Mouse (Mus musculus): ENCODE measurements at regions not wholly inside any gene's neighbourhood (a gene's known extent, or its start where the extent isn't known, plus 50 kb on each side); places are given as distances from the start of the nearest gene placed in this dataset.

DNA sequence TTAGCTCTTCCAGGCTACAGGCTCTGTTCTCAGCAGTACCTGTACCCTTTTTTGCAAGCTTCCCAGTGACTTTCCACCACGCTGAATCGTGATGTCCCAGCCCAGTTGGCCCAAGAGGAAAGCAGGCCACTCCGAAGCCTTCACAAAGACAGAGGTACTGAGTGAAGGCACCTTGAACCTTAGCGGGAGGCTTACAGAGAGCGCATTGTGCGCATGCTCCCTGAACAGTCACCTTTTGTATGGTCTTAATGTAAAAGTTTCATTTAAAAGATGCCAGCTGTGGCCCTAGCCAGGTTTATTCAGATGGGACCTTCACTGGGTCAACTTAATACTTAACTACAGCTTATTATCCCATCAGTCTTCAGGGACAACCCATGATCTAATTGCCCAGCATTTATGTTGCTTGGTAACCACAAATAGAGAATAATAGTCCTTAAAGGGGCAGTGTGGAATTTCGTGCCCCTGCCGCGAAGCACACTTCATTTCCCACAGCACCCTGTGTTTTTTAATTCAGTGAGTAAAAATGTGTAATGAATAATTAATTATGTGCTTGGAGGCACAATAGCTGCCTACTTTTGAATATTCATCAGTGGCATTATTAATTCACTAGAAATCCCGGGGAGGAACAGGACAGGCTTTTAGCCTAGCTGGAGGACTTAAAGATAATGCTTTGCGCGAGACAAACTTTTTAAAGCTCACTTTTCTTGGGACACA, 111.3 kb upstream of the Vrk1 start:
- WGBS = 72% methylated on average over 12 of the region's 12 CpGs
- ATAC-seq (ENCODE audit: insufficient number of reproducible peaks, insufficient read depth, low FRiP score, low TSS enrichment) = no peak
- no peaks in the 10 kb centered on the region for H3K36me3 ChIP-seq

GRCm38 (mm10) chr12:105899294-105899909, 110.6 kb upstream of the Vrk1 start:
- Histone ChIP-seq H3K4me2 (replicated peaks) (no peak overlapping the region), H3K27ac (peak overlapping the region; percentile 11; the same call in 1 of the 2 replicates), H3K4me1 (no peaks in the 10 kb centered on the region; the same call in 1 of the 2 replicates), H3K36me3 (no peaks in the 10 kb centered on the region), H3K9me3 (peaks cover 14% of the 10 kb centered on the region; the same call in 1 of the 2 replicates), H3K4me3 (no peak overlapping the region), H3K9ac (no peak overlapping the region), H3K27me3 (no peaks in the 10 kb centered on the region)
- ATAC-seq (ENCODE audit: insufficient number of reproducible peaks, insufficient read depth, low FRiP score, low TSS enrichment) = no peak
- WGBS = 66% methylated on average over 9 of the region's 9 CpGs

More for the DNA sequence above, 111.3 kb upstream of the Vrk1 start:
- Histone ChIP-seq H3K9me3 (peaks cover 17% of the 10 kb centered on the region; the same call in 1 of the 2 replicates), H3K9ac (no peak overlapping the region), H3K27ac (no peak overlapping the region), H3K4me3 (no peak overlapping the region), H3K4me2 (replicated peaks) (no peak overlapping the region), H3K4me1 (no peaks in the 10 kb centered on the region), H3K27me3 (no peaks in the 10 kb centered on the region)

GRCm38 (mm10) chr12:105900479-105900878, 109.5 kb upstream of the Vrk1 start:
- Histone ChIP-seq H3K4me2 (replicated peaks) (no peak overlapping the region), H3K4me1 (peaks cover 7% of the 10 kb centered on the region; the same call in 1 of the 2 replicates), H3K36me3 (no peaks in the 10 kb centered on the region), H3K4me3 (no peak overlapping the region), H3K27ac (no peak overlapping the region), H3K27me3 (no peaks in the 10 kb centered on the region), H3K9ac (no peak overlapping the region), H3K9me3 (peaks cover 5% of the 10 kb centered on the region; the same call in 1 of the 2 replicates)
- 92% methylated on average over 6 of the region's 6 CpGs for WGBS
- ATAC-seq (ENCODE audit: insufficient number of reproducible peaks, insufficient read depth, low FRiP score, low TSS enrichment) = no peak

DNA sequence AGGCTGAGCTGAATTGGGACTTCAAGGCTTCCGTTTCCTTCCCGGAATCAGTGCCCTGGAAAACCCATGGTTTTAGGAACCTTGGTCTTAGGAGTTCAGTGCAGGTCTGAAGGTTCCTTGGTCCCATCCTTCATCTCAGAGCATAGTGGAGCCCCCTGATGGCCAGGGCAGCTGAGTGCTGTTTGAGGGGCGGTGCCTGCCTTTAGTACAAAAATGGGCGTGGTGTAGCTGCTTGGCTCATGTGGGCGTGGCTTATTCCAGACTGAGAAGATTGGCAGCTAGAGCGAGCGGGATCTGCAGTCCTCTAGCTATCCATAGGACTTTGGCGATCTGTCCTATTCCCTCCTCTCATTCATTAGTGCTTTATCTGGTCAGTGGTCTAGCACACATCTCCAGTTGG, 107.0 kb upstream of the Vrk1 start:
- ATAC-seq (ENCODE audit: insufficient number of reproducible peaks, insufficient read depth, low FRiP score, low TSS enrichment) = no peak
- H3K4me3 ChIP-seq = no peak overlapping the region
- no peaks in the 10 kb centered on the region for H3K27me3 ChIP-seq
- no peak overlapping the region for H3K9ac ChIP-seq
- no peak overlapping the region for H3K27ac ChIP-seq
- no peaks in the 10 kb centered on the region for H3K36me3 ChIP-seq
- WGBS = 52% methylated on average over 8 of the region's 8 CpGs
- H3K9me3 ChIP-seq = no peaks in the 10 kb centered on the region
- no peak overlapping the region for H3K4me2 ChIP-seq (replicated peaks)
- peaks cover 15% of the 10 kb centered on the region for H3K4me1 ChIP-seq

- H3K4me2 ChIP-seq (replicated peaks) = no peak overlapping the region
- H3K27me3 ChIP-seq = no peaks in the 10 kb centered on the region
- H3K36me3 ChIP-seq = no peaks in the 10 kb centered on the region
- peaks cover 18% of the 10 kb centered on the region for H3K4me1 ChIP-seq
- H3K4me3 ChIP-seq = no peak overlapping the region
- WGBS = 31% methylated on average over 7 of the region's 7 CpGs
- no peak overlapping the region for H3K27ac ChIP-seq
- no peak for ATAC-seq (ENCODE audit: insufficient number of reproducible peaks, insufficient read depth, low FRiP score, low TSS enrichment)
- no peak overlapping the region for H3K9ac ChIP-seq
- no peaks in the 10 kb centered on the region for H3K9me3 ChIP-seq
These were observed 103.4 kb upstream of the Vrk1 start for GRCm38 (mm10) chr12:105906584-105906983.

DNA sequence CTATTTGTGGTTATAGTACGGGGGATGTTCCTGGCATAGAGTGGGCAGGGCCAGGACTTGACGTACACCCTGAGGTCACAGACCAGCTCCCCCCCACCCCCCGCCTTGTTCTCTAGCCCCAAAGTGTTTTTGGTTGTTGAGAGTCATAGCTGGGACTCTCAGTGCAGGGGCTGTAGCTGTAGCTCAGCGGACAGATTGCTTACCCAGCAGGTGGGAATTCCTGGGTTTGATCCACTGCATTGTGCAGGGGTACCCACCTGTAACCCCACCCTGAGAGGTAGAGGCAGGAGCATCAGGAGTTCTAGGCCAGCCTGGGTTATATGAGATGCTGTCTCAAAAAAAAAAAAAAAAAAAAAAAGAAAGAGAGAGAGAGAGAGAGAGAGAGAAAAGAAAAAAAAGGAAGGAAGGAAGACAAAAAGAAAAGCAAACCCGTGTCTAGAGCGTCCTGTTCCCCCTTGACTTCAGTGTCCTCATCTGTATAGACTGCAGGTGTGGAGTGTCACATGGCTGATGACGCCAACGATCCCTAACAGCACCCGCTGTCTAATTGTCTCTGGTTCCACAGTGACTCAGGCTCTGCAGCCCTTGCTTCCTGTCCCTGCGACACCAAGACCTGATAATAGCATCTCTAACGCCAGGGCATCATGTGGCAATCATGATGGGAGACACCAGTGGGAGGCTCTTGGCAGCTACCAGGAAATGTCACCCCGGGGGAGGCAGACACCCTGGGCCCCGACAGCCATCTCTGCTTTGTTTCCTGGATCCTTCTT, 102.0 kb upstream of the Vrk1 start:
- no peak overlapping the region for H3K27ac ChIP-seq
- ATAC-seq (ENCODE audit: insufficient number of reproducible peaks, insufficient read depth, low FRiP score, low TSS enrichment) = no peak
- H3K4me2 ChIP-seq (replicated peaks) = no peak overlapping the region
- H3K4me1 ChIP-seq = peaks cover 29% of the 10 kb centered on the region
- no peaks in the 10 kb centered on the region for H3K9me3 ChIP-seq
- H3K4me3 ChIP-seq = no peak overlapping the region
- no peaks in the 10 kb centered on the region for H3K27me3 ChIP-seq
- H3K9ac ChIP-seq = no peak overlapping the region
- no peaks in the 10 kb centered on the region for H3K36me3 ChIP-seq
- WGBS = 64% methylated on average over 13 of the region's 13 CpGs

GRCm38 (mm10) chr12:105911556-105911955, 98.5 kb upstream of the Vrk1 start:
- Histone ChIP-seq H3K27ac (peak overlapping the region; percentile 69), H3K4me3 (no peak overlapping the region), H3K36me3 (no peaks in the 10 kb centered on the region), H3K27me3 (no peaks in the 10 kb centered on the region), H3K9ac (no peak overlapping the region), H3K9me3 (no peaks in the 10 kb centered on the region), H3K4me1 (peaks cover 17% of the 10 kb centered on the region), H3K4me2 (replicated peaks) (no peak overlapping the region)
- 21% methylated on average over 9 of the region's 9 CpGs for WGBS
- no peak for ATAC-seq (ENCODE audit: insufficient number of reproducible peaks, insufficient read depth, low FRiP score, low TSS enrichment)

DNA sequence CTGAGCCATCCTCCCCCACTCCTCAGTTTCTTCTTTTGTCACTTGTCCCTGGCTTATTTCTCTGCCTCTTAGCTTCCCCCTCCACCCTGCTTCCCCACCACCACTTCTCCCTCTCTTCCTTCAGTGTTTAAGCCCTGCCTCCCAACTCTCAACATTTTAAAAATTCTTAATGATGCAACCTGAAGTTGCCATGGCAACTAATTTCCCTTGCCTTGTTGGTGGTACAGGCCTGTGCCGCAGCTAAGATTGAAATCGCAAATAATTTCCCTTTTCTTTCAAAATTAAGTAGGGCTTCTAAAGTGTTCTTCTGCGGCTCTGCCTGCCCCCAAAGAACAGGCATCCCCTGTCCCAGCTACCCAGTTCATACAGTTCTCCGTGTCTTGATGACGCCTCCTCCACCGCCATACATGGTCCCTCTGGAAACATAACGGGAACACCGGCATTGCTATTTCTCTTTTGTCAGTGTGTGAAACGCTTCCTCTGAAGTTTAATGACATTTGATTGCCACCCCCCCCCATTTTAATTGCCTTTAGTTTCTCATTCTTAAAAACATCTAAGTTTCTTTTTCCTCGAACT, 92.6 kb upstream of the Vrk1 start:
- Histone ChIP-seq H3K36me3 (no peaks in the 10 kb centered on the region), H3K4me1 (0 out of 2 replicates have a peak, but pooled peaks cover 4% of the 10 kb centered on the region), H3K9ac (no peak overlapping the region), H3K27ac (no peak overlapping the region), H3K4me2 (replicated peaks) (no peak overlapping the region), H3K4me3 (no peak overlapping the region), H3K27me3 (no peaks in the 10 kb centered on the region), H3K9me3 (no peaks in the 10 kb centered on the region)
- 75% methylated on average over 10 of the region's 10 CpGs for WGBS
- no peak for ATAC-seq (ENCODE audit: insufficient number of reproducible peaks, insufficient read depth, low FRiP score, low TSS enrichment)

DNA sequence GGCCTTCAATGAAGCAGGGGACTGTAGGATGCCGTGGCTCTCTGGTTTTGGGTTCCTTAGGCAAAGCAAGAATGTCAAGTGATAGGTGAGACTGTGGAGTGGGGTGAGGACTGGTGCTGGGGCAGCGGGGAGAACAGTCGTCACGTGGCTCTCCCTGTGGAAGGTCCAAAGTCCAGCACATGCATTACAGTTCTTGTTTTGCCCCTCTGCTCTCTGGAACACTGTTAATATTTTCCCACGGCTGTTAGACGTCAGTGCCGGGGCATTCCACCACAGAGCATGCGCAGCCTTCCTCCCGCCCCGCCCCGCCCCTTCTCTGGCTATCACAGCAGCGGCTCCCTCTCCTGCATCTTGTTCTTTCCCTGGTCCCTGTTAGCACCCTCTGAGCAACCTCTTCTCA, 91.3 kb upstream of the Vrk1 start:
- Histone ChIP-seq H3K9ac (no peak overlapping the region), H3K27ac (no peak overlapping the region), H3K27me3 (no peaks in the 10 kb centered on the region), H3K9me3 (no peaks in the 10 kb centered on the region), H3K4me3 (no peak overlapping the region), H3K4me2 (replicated peaks) (no peak overlapping the region), H3K36me3 (no peaks in the 10 kb centered on the region), H3K4me1 (no peaks in the 10 kb centered on the region)
- 78% methylated on average over 12 of the region's 12 CpGs for WGBS
- ATAC-seq (ENCODE audit: insufficient number of reproducible peaks, insufficient read depth, low FRiP score, low TSS enrichment) = no peak

GRCm38 (mm10) chr12:105927210-105927609, 82.8 kb upstream of the Vrk1 start:
- Histone ChIP-seq H3K4me1 (no peaks in the 10 kb centered on the region), H3K4me2 (replicated peaks) (no peak overlapping the region), H3K9me3 (0 out of 2 replicates have a peak, but pooled peaks cover 5% of the 10 kb centered on the region), H3K4me3 (no peak overlapping the region), H3K9ac (no peak overlapping the region), H3K36me3 (no peaks in the 10 kb centered on the region), H3K27ac (no peak overlapping the region), H3K27me3 (peaks cover 8% of the 10 kb centered on the region; the same call in 1 of the 2 replicates)
- 96% methylated on average over 7 of the region's 7 CpGs for WGBS
- ATAC-seq (ENCODE audit: insufficient number of reproducible peaks, insufficient read depth, low FRiP score, low TSS enrichment) = no peak

- no peaks in the 10 kb centered on the region for H3K4me1 ChIP-seq
- no peak for ATAC-seq (ENCODE audit: insufficient number of reproducible peaks, insufficient read depth, low FRiP score, low TSS enrichment)
- no peak overlapping the region for H3K4me3 ChIP-seq
- WGBS = 14% methylated on average over 12 of the region's 12 CpGs
- no peaks in the 10 kb centered on the region for H3K36me3 ChIP-seq
- H3K4me2 ChIP-seq (replicated peaks) = no peak overlapping the region
- peaks cover 8% of the 10 kb centered on the region; the same call in 1 of the 2 replicates for H3K27me3 ChIP-seq
- 0 out of 2 replicates have a peak, but pooled peaks cover 5% of the 10 kb centered on the region for H3K9me3 ChIP-seq
- H3K27ac ChIP-seq = no peak overlapping the region
- no peak overlapping the region for H3K9ac ChIP-seq
These were observed 80.5 kb upstream of the Vrk1 start for GRCm38 (mm10) chr12:105929456-105929921.

All from embryonic facial prominence, embryonic 12.5 days (tissue).